Mouse (Mus musculus) gastrocnemius, postnatal 36 days (tissue): ENCODE measurements around the gene Cd274. TPM values are rescaled to one million over a fixed set of nuclear protein-coding genes. Genes with fewer than 3 reads are reported as not detected.

Experiments
- DNase-seq, 2 experiments: peaks; one replicate each; pipeline ENCODE4 v3.0.0; 2022
- intact Hi-C: fragments of 180-260 bp; cut with DNase I; formaldehyde crosslinking; loops from one replicate; pipeline ENCODE4 v1.15.1; 2025
- total RNA-seq, 2 experiments: library from RNA; stranded (reverse); gene quantifications; 2 replicates each; pipeline ENCODE4 v1.2.3; 2021

Gene Cd274
- total RNA-seq, 2 experiments from 2014 or later = 0.52 to 0.61 TPM

DNA sequence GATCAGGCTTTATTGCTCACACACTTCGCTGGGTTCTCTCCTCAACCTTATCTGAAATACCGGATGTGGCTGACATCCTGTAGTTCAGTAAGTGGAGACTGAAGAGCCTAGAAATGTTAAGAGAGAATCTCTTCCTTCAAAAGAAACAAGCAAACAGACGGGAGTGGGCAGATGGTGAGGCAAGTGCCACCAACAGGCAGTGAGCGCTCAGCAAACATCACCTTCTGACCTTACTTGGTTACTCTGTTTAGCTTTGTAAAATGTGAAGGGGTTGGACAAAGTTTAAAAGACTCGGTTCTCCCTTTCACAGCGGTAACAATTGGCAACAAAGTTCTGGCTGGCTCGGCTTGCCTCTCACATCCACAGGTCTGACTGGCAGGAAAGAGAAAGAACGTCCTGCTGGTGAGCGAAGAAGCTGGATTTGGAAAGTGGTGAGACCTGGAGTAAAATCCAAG is 51.4 kb downstream of the Cd274 start:
- intact Hi-C loops = no loop called here
- DNase-seq = no peak

DNA sequence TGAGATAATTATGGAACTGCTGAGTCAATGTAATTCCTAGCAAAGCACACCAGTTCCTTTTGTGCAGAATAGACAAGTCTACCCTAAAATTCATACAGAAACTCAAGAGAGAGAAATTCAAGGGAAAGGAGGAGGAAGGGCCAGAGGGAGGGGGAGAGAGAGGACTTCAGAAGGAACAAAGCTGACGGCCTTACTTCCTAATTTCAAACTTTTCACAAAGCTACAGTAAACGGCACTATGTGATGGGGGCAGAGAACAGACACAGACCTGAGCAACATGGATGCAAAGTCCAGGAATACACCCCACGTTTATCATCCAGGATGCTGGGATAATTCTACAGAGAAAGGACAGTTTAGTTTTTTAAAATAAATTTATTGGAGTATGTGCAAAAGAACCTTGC is 52.3 kb downstream of the Cd274 start:
- DNase-seq = no peak
- intact Hi-C loops = no loop called here

DNA sequence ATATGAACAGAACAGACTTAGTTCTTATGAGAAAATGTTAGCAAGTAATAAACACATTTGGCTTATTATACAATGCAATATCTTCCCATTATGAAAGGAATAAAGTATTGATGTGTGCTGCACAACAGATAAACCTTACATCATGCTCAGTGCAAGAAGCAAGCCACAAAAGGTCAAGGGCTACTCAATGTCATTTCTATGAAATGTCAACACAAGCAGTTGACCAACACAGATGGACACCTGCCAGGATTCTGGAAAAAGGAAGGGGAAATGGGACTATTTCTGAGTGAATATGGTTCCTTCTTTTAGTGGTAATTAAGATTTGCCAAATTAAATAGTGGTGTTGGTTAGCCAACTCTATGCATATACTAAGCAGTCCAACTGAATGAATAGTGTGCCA is 52.7 kb downstream of the Cd274 start:
- no peak for DNase-seq
- intact Hi-C loops = no loop called here

DNA sequence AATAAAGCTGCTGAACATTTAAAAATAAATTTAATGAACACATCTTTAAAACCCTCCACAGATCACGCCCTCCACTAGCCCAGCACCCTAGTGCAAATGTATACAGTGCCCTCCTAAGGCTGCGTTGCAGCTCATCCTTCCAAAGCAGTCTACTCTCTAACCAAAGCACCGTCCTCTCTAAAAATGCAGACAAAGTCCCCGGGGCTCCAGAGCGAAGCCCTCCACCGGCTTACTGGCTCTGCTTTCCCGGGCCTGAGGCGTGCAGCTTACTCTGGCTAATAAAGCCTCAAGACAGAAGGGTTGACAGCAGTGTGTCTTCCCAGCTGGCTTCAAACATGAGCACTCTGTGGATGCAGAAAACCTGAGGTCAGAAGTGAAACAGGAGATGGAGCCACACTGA is 53.1 kb downstream of the Cd274 start:
- intact Hi-C loops = no loop called here
- DNase-seq = no peak

DNA sequence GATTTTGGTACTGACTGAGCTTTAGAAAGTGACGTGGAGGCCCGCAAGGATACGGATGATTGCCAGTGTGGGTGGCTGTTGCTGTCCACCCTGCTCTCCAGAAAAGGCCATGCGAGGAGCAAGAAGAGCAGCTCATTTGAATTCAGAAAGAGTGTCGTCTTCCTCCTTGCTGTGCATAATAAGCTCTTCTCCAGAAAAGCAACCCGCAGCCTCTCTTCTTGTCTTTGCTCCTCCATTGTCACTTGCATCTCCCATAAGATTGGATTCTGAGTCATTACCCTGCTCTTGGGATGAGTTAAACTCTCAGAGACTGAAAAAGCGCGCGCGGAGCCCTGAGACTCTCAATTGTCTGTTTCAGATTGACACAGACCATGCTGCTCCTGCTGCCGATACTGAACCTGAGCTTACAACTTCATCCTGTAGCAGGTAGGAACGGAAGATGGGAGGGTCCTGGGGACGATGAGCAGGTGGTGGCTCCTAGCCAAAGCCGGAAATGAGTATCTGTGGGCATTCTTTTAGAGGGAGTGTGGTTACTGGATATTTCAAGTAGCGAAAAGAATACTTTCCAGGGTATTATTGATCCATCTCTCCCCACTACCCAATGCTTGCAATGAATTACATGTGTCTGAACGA is 54.9 kb downstream of the Cd274 start:
- no peak for DNase-seq
- intact Hi-C loops = no loop called here

- intact Hi-C loops = no loop called here
- DNase-seq = no peak
Observed at GRCm38 (mm10) chr19:29422796-29423195, 55.5 kb downstream of the Cd274 start.

DNA sequence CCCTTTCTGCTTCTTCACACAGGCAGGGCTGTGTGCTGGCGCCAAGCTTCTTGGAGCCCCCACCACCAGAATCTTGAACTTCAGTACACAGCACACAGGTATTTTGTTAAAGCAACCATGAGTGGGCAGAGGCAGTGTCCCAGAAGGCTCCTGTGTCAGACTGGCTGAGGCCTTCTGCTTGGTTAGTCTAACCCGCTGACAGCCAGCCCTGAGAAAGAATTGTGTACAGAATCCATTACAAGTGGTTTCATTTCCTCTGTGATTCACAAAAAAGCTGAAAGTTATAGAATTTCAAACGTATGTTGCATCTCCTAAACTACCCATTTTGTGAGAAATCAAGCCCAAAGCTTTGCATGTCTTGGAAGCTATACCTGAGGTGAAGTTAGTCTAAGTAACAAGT is 63.3 kb downstream of the Cd274 start:
- DNase-seq = no peak
- intact Hi-C loops = loop anchor here (5.0 kb wide), 1 partner anchor 33 kb away; no protein-coding TSS in a partner anchor

- no peak for DNase-seq
- intact Hi-C loops = loop anchor here (5.0 kb wide), 1 partner anchor 34 kb away; no protein-coding TSS in a partner anchor
Observed at GRCm38 (mm10) chr19:29430953-29431352, 63.7 kb downstream of the Cd274 start.

DNA sequence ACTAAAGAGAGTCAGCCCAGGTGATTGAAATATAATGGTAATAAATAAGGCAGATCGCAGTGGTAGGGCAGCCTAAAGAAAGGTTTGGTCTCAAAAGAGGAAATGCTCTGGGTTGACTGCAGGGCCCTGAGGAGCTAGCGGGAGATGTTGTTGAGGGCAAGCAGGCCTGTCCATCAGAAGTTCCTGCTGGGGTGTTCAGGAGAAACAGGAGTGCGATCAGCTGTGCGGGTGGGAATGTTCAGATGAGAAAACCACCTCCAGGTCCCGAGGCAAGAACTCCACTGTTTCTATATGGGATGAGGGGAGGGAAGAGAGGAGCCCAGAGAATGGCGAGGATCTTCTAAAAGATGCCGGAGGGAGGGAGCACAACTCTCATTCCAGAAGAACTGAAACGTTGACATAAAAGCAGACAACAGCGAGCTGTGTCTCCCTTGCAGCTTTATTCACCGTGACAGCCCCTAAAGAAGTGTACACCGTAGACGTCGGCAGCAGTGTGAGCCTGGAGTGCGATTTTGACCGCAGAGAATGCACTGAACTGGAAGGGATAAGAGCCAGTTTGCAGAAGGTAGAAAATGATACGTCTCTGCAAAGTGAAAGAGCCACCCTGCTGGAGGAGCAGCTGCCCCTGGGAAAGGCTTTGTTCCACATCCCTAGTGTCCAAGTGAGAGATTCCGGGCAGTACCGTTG is 69.7 kb downstream of the Cd274 start:
- DNase-seq = no peak

More for the DNA sequence above, 69.7 kb downstream of the Cd274 start:
- intact Hi-C loops = no loop called here

Other genes with a start within 250 kb of the Cd274 start
- gene Jak2, start 115.6 kb upstream of the Cd274 start, total RNA-seq = 10 to 100 TPM; 29.5 to 30.6 TPM
- not detected for gene Insl6, start 42.1 kb upstream of the Cd274 start, total RNA-seq
- gene Rln1, start 32.8 kb upstream of the Cd274 start, total RNA-seq = not detected
- 10 to 100 TPM; 15.5 to 17.4 TPM for gene Plgrkt, start 65 bp upstream of the Cd274 start, total RNA-seq
- gene Pdcd1lg2, start 43.5 kb downstream of the Cd274 start, total RNA-seq = not detected
- 10 to 100 TPM; 22.9 to 23.2 TPM for gene Ric1, start 154.8 kb downstream of the Cd274 start, total RNA-seq